Mouse (Mus musculus) myocyte (in vitro differentiated cells): ENCODE results near the gene Agap1. TPM values are rescaled to one million over a fixed set of nuclear protein-coding genes. Genes with fewer than 3 reads are reported as not detected.

ENCODE experiments used
- H3K27me3 ChIP-seq: one replicate; pipeline ENCODE4 v1.6.1; 2011; ENCODE audit not compliant: control insufficient read depth, insufficient read depth, insufficient read length
- H3K36me3 ChIP-seq: one replicate; pipeline ENCODE4 v1.6.1; 2011; ENCODE audit not compliant: control insufficient read depth, insufficient read depth
- H3K4me2 ChIP-seq: one replicate; pipeline ENCODE4 v1.6.1; 2011; ENCODE audit warnings: low read depth, control low read depth
- H3K4me3 ChIP-seq: one replicate; pipeline ENCODE4 v1.5.1; 2011; ENCODE audit warnings: mild to moderate bottlenecking, control low read depth, moderate library complexity
- H3K79me2 ChIP-seq: one replicate; pipeline ENCODE4 v1.6.1; 2011; ENCODE audit not compliant: control insufficient read depth, insufficient read depth
- H3ac ChIP-seq: one replicate; pipeline ENCODE4 v1.6.1; 2011; ENCODE audit not compliant: control insufficient read depth, insufficient read length
- CEBPB ChIP-seq: IDR thresholded peaks from 2 replicates; pipeline ENCODE4 v1.6.1; 2011; ENCODE audit warnings: mild to moderate bottlenecking, moderate library complexity; ENCODE audit not compliant: poor library complexity, insufficient read depth, severe bottlenecking
- E2F4 ChIP-seq: IDR thresholded peaks from one replicate; pipeline ENCODE4 v1.6.1; 2011; ENCODE audit warnings: mild to moderate bottlenecking, control low read depth, moderate library complexity; ENCODE audit not compliant: insufficient read depth
- MAX ChIP-seq: IDR thresholded peaks from one replicate; pipeline ENCODE4 v1.6.1; 2011; ENCODE audit warnings: low read depth, mild to moderate bottlenecking, control low read depth
- MYOD1 ChIP-seq, 3 experiments: IDR thresholded peaks; one replicate each; pipeline ENCODE4 v1.6.1; 2011; ENCODE audit warnings: control low read depth in 2 of 3, low read depth in 2 of 3, mild to moderate bottlenecking in 2 of 3, moderate library complexity in 1 of 3; ENCODE audit not compliant: insufficient read length in 2 of 3, control insufficient read depth in 1 of 3
- MYOG ChIP-seq, 3 experiments: IDR thresholded peaks; one replicate each; pipeline ENCODE4 v1.6.1; 2011; ENCODE audit warnings: control low read depth in 2 of 3, low read depth in 2 of 3, mild to moderate bottlenecking in 2 of 3; ENCODE audit not compliant: insufficient read length in 2 of 3, control insufficient read depth in 1 of 3, insufficient read depth in 1 of 3
- POLR2A ChIP-seq: IDR thresholded peaks from one replicate; pipeline ENCODE4 v1.6.1; 2011; ENCODE audit warnings: low read depth, mild to moderate bottlenecking, control low read depth, moderate library complexity; ENCODE audit not compliant: insufficient read length
- POLR2AphosphoS2 ChIP-seq: IDR thresholded peaks from one replicate; pipeline ENCODE4 v1.6.1; 2011; ENCODE audit warnings: low read depth, control low read depth; ENCODE audit not compliant: insufficient read length
- REST ChIP-seq: IDR thresholded peaks from one replicate; pipeline ENCODE4 v1.6.1; 2011; ENCODE audit warnings: mild to moderate bottlenecking, control low read depth, moderate library complexity; ENCODE audit not compliant: insufficient read depth, insufficient read length
- SRF ChIP-seq: IDR thresholded peaks from one replicate; pipeline ENCODE4 v1.6.1; 2011; ENCODE audit warnings: low read depth; ENCODE audit not compliant: control insufficient read depth, insufficient read length
- TCF12 ChIP-seq: IDR thresholded peaks from one replicate; pipeline ENCODE4 v1.6.1; 2011; ENCODE audit warnings: mild to moderate bottlenecking, control low read depth; ENCODE audit not compliant: poor library complexity, insufficient read depth, severe bottlenecking
- TCF3 ChIP-seq: IDR thresholded peaks from one replicate; pipeline ENCODE4 v1.6.1; 2011; ENCODE audit warnings: low read depth, control low read depth; ENCODE audit not compliant: insufficient read length
- USF1 ChIP-seq: IDR thresholded peaks from one replicate; pipeline ENCODE4 v1.6.1; 2011; ENCODE audit warnings: low read depth, mild to moderate bottlenecking, control low read depth, moderate library complexity
- polyA plus RNA-seq: library from polyadenylated mRNA; unstranded; fragments of >200 nt; fragmentation: generic; extraction: Trizol; gene quantifications from one replicate; pipeline ENCODE4 v1.2.1, GENCODE M21; 2012; ENCODE audit warnings: missing spikeins

Agap1 gene
- polyA plus RNA-seq, 1 experiment = 48.9 TPM

DNA sequence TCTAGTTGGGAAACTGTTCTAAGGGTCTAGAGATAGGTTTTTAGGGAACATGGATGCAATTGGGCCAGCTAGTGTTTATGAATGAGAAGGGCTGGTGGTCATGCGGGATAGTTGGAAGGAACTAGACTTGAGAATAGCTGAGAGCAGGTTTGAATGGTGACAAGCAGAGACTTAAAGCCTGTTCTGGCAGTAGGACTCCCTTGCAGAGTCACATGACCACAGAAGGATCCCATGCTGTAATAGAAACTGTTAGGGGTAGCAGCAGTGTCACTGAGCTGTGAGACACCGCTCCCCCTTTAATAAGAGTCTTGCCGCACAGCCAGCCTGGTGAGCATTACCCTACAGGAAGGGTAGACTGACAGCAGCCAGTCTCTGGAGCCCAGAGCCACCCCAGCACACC lies 201.6 kb downstream of the Agap1 start:
- Histone ChIP-seq H3K36me3 (no peaks in the 10 kb centered on the region), H3K27me3 (no peaks in the 10 kb centered on the region), H3ac (no peak overlapping the region), H3K4me2 (peak overlapping the region; percentile 68), H3K4me3 (no peak overlapping the region), H3K79me2 (peaks cover 3% of the 10 kb centered on the region)
- peak; percentile 53 for TF ChIP-seq USF1
- TF ChIP-seq REST = no peak

DNA sequence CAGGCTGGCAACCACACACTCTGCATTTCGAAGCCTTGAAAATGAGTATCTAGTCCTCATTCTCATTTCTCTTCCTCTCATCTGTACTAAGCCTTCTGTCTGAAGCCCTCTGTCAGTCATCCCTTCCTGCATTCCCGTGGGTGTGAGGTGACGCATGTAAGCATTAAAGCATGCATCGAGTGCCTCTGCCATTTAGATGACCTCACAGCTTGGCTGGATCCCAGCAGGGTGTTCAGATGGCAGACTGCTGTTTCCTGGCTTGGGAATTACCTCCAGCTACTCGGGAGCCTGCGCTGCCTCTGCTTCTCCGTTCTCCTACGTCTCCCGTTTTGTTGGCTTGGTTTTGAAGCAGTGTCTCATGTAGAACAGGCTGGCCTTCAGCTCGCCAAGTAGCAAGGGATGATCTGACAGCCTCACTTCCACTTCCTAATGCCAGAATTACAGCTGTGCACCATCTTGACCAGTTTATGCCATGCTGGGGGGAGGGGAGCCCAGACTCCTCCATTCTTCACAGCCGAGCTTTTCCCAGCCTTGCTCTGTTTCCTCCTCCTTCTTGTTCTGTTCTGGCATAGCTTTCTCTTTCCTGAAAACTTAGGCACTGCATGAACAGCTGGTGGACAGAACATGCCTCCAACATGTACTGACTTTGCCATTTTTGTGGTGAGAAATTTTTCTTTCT lies 202.2 kb downstream of the Agap1 start:
- Histone ChIP-seq H3K79me2 (peaks cover 3% of the 10 kb centered on the region), H3ac (no peak overlapping the region), H3K36me3 (no peaks in the 10 kb centered on the region), H3K4me2 (peak overlapping the region; percentile 68), H3K27me3 (no peaks in the 10 kb centered on the region), H3K4me3 (no peak overlapping the region)
- TF ChIP-seq E2F4 (no peak), MYOG (IDR thresholded peaks at IDR 0.05; ENCODE audit: control insufficient read depth in 1 of 3, insufficient read depth in 1 of 3, insufficient read length in 2 of 3, low read depth in 2 of 3) (peak in 1 of 3 experiments; percentile 16), REST (no peak), POLR2A (no peak), POLR2AphosphoS2 (no peak), TCF12 (no peak)

DNA sequence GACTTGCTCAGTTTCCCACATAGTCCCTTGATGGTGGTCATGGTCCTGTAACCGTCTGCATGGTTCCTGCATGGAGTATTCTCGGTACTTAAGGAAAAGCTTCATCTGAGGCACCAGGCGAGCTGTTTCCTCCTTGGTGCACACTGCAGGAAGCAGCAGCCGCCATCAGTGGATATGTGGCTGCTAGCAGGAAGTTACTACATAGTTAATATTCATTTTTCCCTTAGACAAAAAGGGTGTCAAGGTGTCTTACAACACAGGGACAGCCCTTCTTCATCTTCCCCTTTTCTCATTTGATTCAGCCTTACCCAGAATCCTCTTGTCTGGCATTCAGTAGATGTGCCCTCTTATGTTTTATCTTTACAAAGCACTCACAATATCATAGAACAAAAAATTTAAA lies 206.2 kb downstream of the Agap1 start:
- no peak overlapping the region for H3ac ChIP-seq
- no peak overlapping the region for H3K4me2 ChIP-seq
- H3K4me3 ChIP-seq = no peak overlapping the region
- H3K27me3 ChIP-seq = no peaks in the 10 kb centered on the region
- H3K36me3 ChIP-seq = peaks cover 17% of the 10 kb centered on the region
- peaks cover 3% of the 10 kb centered on the region for H3K79me2 ChIP-seq
- no peak for TF ChIP-seq E2F4
- no peak for TF ChIP-seq MYOG (IDR thresholded peaks at IDR 0.05; ENCODE audit: control insufficient read depth in 1 of 3, insufficient read depth in 1 of 3, insufficient read length in 2 of 3, low read depth in 2 of 3)
- TF ChIP-seq POLR2AphosphoS2 = no peak
- no peak for TF ChIP-seq MYOD1 (IDR thresholded peaks at IDR 0.05; ENCODE audit: control insufficient read depth in 1 of 3, insufficient read length in 2 of 3, low read depth in 2 of 3)
- TF ChIP-seq CEBPB = no peak
- no peak for TF ChIP-seq TCF3
- TF ChIP-seq TCF12 = no peak
- no peak for TF ChIP-seq REST
- TF ChIP-seq USF1 = no peak

DNA sequence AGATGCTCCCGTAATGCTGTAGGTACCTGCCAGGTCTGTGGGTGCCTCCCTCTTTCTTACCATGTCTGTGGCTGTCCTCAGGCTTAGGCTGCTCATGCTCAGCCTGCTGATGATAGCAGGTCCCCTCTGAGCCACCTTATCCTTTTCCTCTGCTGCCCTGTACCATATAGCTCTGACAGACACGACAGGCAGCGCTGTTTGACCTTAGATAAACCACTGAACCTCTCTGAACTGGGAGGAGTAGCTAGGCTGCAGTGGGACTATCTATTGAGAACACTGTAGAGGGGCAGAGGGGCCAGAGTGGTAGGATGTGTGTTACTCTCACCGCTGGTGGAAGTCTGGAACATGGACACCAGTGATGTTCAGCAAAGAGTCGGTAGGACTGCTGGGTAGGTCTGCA lies 211.5 kb downstream of the Agap1 start:
- Histone ChIP-seq H3K79me2 (no peaks in the 10 kb centered on the region), H3ac (no peak overlapping the region), H3K4me2 (no peak overlapping the region), H3K4me3 (no peak overlapping the region), H3K36me3 (peaks cover 31% of the 10 kb centered on the region), H3K27me3 (no peaks in the 10 kb centered on the region)
- TF ChIP-seq POLR2A = no peak
- no peak for TF ChIP-seq MAX
- TF ChIP-seq POLR2AphosphoS2 = no peak
- TF ChIP-seq SRF = no peak
- TF ChIP-seq MYOD1 (IDR thresholded peaks at IDR 0.05; ENCODE audit: control insufficient read depth in 1 of 3, insufficient read length in 2 of 3, low read depth in 2 of 3) = no peak
- no peak for TF ChIP-seq REST
- TF ChIP-seq E2F4 = no peak

DNA sequence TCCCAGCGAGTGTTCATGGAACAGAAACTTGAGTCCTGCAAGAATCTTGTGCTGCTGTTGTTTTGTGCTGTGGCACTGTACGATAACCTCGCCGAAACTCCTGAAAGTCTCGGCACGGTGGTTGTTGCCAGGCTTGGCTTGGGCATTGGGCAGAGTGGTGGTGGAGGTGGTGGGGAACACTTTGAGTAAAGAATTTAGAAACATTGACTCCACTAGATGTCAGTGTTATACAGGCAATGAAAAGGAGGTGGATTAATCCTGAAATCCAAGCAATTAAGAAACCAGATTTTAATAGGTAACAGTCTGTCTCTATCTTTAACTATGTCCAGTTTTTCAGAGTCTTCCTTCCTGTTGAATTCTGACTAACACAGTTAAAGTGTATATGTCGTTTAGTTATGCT lies 212.8 kb downstream of the Agap1 start:
- no peaks in the 10 kb centered on the region for H3K27me3 ChIP-seq
- H3K36me3 ChIP-seq = peaks cover 33% of the 10 kb centered on the region
- H3K79me2 ChIP-seq = no peaks in the 10 kb centered on the region
- no peak overlapping the region for H3ac ChIP-seq
- no peak overlapping the region for H3K4me2 ChIP-seq
- no peak overlapping the region for H3K4me3 ChIP-seq
- no peak for TF ChIP-seq POLR2A
- no peak for TF ChIP-seq MAX
- TF ChIP-seq TCF12 = no peak
- TF ChIP-seq E2F4 = no peak
- TF ChIP-seq POLR2AphosphoS2 = no peak
- TF ChIP-seq USF1 = no peak
- TF ChIP-seq MYOG (IDR thresholded peaks at IDR 0.05; ENCODE audit: control insufficient read depth in 1 of 3, insufficient read depth in 1 of 3, insufficient read length in 2 of 3, low read depth in 2 of 3) = no peak
- TF ChIP-seq REST = no peak
